Mouse (Mus musculus): ENCODE results near the gene Crybg1. TPM values are rescaled to one million over a fixed set of nuclear protein-coding genes. Genes with fewer than 3 reads are reported as not detected.
A peak's percentile ranks its signal among the peaks of the same experiment; 100 is the strongest.

Gene Crybg1
- polyA plus RNA-seq, 1 experiment from 2014 or later: 5.7 TPM

GRCm38 (mm10) chr10:44002995-44003524, 145.6 kb downstream of the Crybg1 start:
- ATAC-seq (ENCODE audit: insufficient number of reproducible peaks, low FRiP score, low TSS enrichment, low read depth): no peak
- Histone ChIP-seq H3K4me2 (peak overlapping the region; percentile 81), H3K9me3 (no peaks in the 10 kb centered on the region), H3K27me3 (peaks cover 41% of the 10 kb centered on the region), H3K4me3 (peak overlapping the region; percentile 64), H3K4me1 (peaks cover 35% of the 10 kb centered on the region), H3K27ac (no peak overlapping the region), H3K36me3 (no peaks in the 10 kb centered on the region), H3K9ac (peak overlapping the region; percentile 44; the same call in 1 of the 2 replicates)
- 2% methylated on average over 11 of the region's 11 CpGs for WGBS

DNA sequence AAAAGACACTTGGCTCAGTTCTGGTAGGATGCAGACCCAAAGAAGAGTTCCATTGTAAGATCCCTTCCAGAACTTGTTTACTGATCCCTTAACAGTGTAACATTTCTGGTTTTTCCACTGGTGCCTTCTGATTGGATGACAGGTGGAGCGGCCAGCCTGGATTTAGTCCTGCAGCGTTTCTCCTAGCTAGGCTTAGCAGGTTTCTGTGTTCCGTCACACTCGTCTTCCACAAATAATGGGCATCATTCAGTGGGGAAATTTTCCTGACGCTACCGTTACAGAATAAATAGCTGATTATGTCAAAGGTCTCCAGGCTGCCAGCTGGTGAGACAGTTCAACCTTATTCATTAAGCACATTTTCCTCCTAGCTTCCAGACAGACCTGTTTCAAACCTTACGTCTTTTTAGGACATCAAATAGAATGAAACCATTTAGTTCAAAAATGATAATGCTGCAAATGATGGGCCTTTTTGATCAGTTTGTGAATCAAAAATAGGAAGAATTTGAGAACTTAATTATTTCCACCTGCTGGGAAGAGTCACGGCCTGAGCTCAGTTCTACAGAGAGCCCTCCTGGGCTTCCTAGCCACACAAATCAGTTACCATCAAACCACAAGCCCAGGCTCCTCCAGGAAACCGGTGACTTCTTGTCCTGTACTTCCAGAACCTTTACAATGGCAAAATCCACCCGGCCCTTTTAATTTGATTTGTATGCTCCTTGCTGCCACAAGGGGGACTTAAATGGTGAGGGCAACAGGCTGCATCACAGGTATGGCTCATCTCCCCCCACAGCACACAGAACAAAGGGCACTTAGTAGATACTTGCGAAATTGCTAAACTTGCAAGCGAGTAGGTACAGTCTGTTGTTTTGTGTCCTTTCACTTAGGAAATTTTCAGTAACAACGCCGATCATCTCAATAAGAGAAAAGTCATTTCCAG, 146.4 kb downstream of the Crybg1 start:
- H3K9me3 ChIP-seq: no peaks in the 10 kb centered on the region
- H3K27me3 ChIP-seq: peaks cover 41% of the 10 kb centered on the region
- H3K4me2 ChIP-seq: no peak overlapping the region
- ATAC-seq (ENCODE audit: insufficient number of reproducible peaks, low FRiP score, low TSS enrichment, low read depth): no peak
- H3K27ac ChIP-seq: no peak overlapping the region
- no peak overlapping the region for H3K9ac ChIP-seq
- 16% methylated on average over 14 of the region's 14 CpGs for WGBS
- no peaks in the 10 kb centered on the region for H3K36me3 ChIP-seq
- H3K4me3 ChIP-seq: no peak overlapping the region
- peaks cover 35% of the 10 kb centered on the region for H3K4me1 ChIP-seq

- H3K36me3 ChIP-seq: no peaks in the 10 kb centered on the region
- H3K9me3 ChIP-seq: no peaks in the 10 kb centered on the region
- no peak overlapping the region for H3K27ac ChIP-seq
- ATAC-seq (ENCODE audit: insufficient number of reproducible peaks, low FRiP score, low TSS enrichment, low read depth): no peak
- H3K9ac ChIP-seq: no peak overlapping the region
- no peak overlapping the region for H3K4me2 ChIP-seq
- peaks cover 24% of the 10 kb centered on the region for H3K4me1 ChIP-seq
- WGBS: 33% methylated on average over 2 of the region's 2 CpGs
- no peak overlapping the region for H3K4me3 ChIP-seq
- H3K27me3 ChIP-seq: peaks cover 35% of the 10 kb centered on the region
These were observed 148.3 kb downstream of the Crybg1 start for GRCm38 (mm10) chr10:44000156-44000865.

DNA sequence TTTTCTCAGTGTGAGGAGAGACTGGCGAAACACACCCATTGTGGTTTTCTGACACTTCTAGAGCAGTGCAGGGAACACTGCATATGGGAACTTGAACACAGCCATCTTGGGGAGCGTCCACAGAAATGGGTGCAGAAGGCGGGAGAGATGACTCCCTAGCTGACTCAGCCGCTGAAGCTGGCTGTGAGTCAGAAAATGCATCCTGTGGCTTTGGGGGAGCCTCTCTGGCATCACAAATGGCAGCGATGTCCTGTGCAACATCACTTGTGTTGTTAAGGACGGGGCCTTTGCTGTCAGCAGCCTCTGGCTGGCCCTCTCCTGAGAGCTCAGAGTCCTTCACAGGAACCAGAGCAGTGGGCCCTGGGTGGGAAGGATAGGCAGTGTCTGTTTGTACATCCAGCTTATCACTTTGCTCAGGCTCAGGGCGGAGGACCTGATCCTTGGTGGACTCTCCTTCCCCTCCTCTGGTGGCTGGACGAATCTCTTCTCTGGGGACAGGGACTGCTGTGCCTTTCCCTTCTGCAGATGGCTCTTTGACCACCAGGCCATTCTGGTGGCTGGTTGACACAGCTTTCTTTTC, 150.1 kb downstream of the Crybg1 start:
- Histone ChIP-seq H3K4me2 (no peak overlapping the region), H3K27ac (no peak overlapping the region), H3K9me3 (no peaks in the 10 kb centered on the region), H3K4me1 (peaks cover 13% of the 10 kb centered on the region), H3K9ac (no peak overlapping the region), H3K27me3 (peaks cover 18% of the 10 kb centered on the region), H3K36me3 (no peaks in the 10 kb centered on the region), H3K4me3 (no peak overlapping the region)
- ATAC-seq (ENCODE audit: insufficient number of reproducible peaks, low FRiP score, low TSS enrichment, low read depth): no peak
- 84% methylated on average over 8 of the region's 8 CpGs for WGBS

- H3K9me3 ChIP-seq: no peaks in the 10 kb centered on the region
- no peaks in the 10 kb centered on the region for H3K36me3 ChIP-seq
- H3K27me3 ChIP-seq: peaks cover 13% of the 10 kb centered on the region
- H3K4me1 ChIP-seq: peaks cover 8% of the 10 kb centered on the region
- no peak overlapping the region for H3K4me3 ChIP-seq
- ATAC-seq (ENCODE audit: insufficient number of reproducible peaks, low FRiP score, low TSS enrichment, low read depth): no peak
- no peak overlapping the region for H3K9ac ChIP-seq
- H3K4me2 ChIP-seq: no peak overlapping the region
- WGBS: 72% methylated on average over 9 of the region's 9 CpGs
- H3K27ac ChIP-seq: no peak overlapping the region
These were observed 150.6 kb downstream of the Crybg1 start for GRCm38 (mm10) chr10:43998023-43998422.

DNA sequence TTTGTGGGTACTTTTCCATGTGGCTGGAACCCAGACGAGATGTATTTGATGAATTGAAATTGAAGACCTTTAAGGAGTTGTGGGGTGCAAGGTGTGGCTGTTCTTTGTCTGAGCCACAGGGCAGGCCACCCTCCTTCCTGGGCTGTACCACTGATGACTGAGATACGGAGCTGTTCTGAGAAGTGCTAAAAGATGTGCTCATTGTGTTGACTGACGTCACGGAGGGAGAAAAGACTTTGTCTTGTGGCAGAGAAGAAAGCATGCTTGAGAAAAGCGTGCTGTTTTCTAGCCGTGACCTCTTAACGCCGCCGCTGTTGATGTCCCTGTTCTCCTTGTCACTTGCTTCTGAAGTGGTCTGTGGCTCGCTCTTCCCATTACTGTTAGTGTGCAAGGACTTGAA, 151.4 kb downstream of the Crybg1 start:
- Histone ChIP-seq H3K4me3 (no peak overlapping the region), H3K27me3 (peaks cover 6% of the 10 kb centered on the region), H3K27ac (no peak overlapping the region), H3K4me1 (peaks cover 8% of the 10 kb centered on the region; the same call in 1 of the 2 replicates), H3K36me3 (no peaks in the 10 kb centered on the region), H3K9me3 (no peaks in the 10 kb centered on the region), H3K4me2 (no peak overlapping the region), H3K9ac (no peak overlapping the region)
- no peak for ATAC-seq (ENCODE audit: insufficient number of reproducible peaks, low FRiP score, low TSS enrichment, low read depth)
- WGBS: 80% methylated on average over 10 of the region's 10 CpGs

- H3K9me3 ChIP-seq: no peaks in the 10 kb centered on the region
- no peaks in the 10 kb centered on the region; the same call in 1 of the 2 replicates for H3K27me3 ChIP-seq
- no peak overlapping the region for H3K27ac ChIP-seq
- H3K4me2 ChIP-seq: no peak overlapping the region
- H3K9ac ChIP-seq: no peak overlapping the region
- no peak; the same call in 1 of the 2 replicates for ATAC-seq (ENCODE audit: insufficient number of reproducible peaks, low FRiP score, low TSS enrichment, low read depth)
- H3K4me1 ChIP-seq: peaks cover 8% of the 10 kb centered on the region; the same call in 1 of the 2 replicates
- H3K4me3 ChIP-seq: no peak overlapping the region
- 68% methylated on average over 10 of the region's 10 CpGs for WGBS
- H3K36me3 ChIP-seq: peaks cover 3% of the 10 kb centered on the region; the same call in 1 of the 2 replicates
These were observed 152.6 kb downstream of the Crybg1 start for GRCm38 (mm10) chr10:43995858-43996650.

GRCm38 (mm10) chr10:43993198-43993597, 155.5 kb downstream of the Crybg1 start:
- WGBS: 39% methylated on average over 6 of the region's 6 CpGs
- H3K27ac ChIP-seq: no peak overlapping the region
- H3K4me3 ChIP-seq: no peak overlapping the region
- H3K4me1 ChIP-seq: no peaks in the 10 kb centered on the region
- no peak overlapping the region for H3K9ac ChIP-seq
- H3K9me3 ChIP-seq: no peaks in the 10 kb centered on the region
- H3K27me3 ChIP-seq: no peaks in the 10 kb centered on the region
- no peak for ATAC-seq (ENCODE audit: insufficient number of reproducible peaks, low FRiP score, low TSS enrichment, low read depth)
- no peak overlapping the region for H3K4me2 ChIP-seq
- H3K36me3 ChIP-seq: peaks cover 3% of the 10 kb centered on the region; the same call in 1 of the 2 replicates

- Histone ChIP-seq H3K4me2 (no peak overlapping the region), H3K9me3 (no peaks in the 10 kb centered on the region), H3K4me3 (no peak overlapping the region), H3K27ac (no peak overlapping the region), H3K4me1 (no peaks in the 10 kb centered on the region), H3K27me3 (no peaks in the 10 kb centered on the region), H3K9ac (no peak overlapping the region), H3K36me3 (peaks cover 3% of the 10 kb centered on the region; the same call in 1 of the 2 replicates)
- 78% methylated on average over 5 of the region's 5 CpGs for WGBS
- ATAC-seq (ENCODE audit: insufficient number of reproducible peaks, low FRiP score, low TSS enrichment, low read depth): no peak
These were observed 156.1 kb downstream of the Crybg1 start for GRCm38 (mm10) chr10:43992506-43992905.

DNA sequence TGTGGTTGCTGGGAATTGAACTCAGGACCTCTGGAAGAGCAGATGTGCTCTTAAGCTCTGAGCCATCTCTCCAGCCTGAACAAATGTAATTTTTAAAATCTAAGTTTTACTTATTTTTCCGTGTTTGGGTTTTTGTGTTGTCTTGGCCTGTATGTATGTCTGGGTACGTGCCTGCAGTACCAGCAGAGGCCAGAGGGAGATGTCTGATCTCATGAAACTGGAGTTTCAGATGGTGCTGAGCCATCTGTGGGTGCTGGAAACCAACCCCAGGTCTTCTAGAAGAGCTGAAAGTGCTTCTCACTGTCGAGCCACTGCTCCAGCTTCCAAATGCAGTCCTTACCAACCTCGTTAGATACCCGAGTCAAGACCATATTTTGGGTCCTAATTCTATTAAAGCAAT, 157.4 kb downstream of the Crybg1 start:
- no peaks in the 10 kb centered on the region for H3K4me1 ChIP-seq
- H3K27ac ChIP-seq: no peak overlapping the region
- H3K27me3 ChIP-seq: no peaks in the 10 kb centered on the region
- H3K36me3 ChIP-seq: peaks cover 3% of the 10 kb centered on the region; the same call in 1 of the 2 replicates
- ATAC-seq (ENCODE audit: insufficient number of reproducible peaks, low FRiP score, low TSS enrichment, low read depth): no peak
- H3K4me3 ChIP-seq: no peak overlapping the region
- no peak overlapping the region for H3K4me2 ChIP-seq
- H3K9me3 ChIP-seq: no peaks in the 10 kb centered on the region
- H3K9ac ChIP-seq: no peak overlapping the region
- 87% methylated on average over 5 of the region's 5 CpGs for WGBS

GRCm38 (mm10) chr10:43983866-43984265, 164.8 kb downstream of the Crybg1 start:
- Histone ChIP-seq H3K9ac (no peak overlapping the region), H3K27ac (no peak overlapping the region), H3K4me1 (no peaks in the 10 kb centered on the region), H3K9me3 (no peaks in the 10 kb centered on the region), H3K36me3 (no peaks in the 10 kb centered on the region), H3K4me2 (no peak overlapping the region), H3K4me3 (no peak overlapping the region), H3K27me3 (no peaks in the 10 kb centered on the region)
- ATAC-seq (ENCODE audit: insufficient number of reproducible peaks, low FRiP score, low TSS enrichment, low read depth): no peak
- WGBS: 81% methylated on average over 2 of the region's 2 CpGs
